ENCODE assay signal across 10 mouse cellular contexts in genomic region chr2:70663764-70664163, GRCm38 (mm10). TPM values are rescaled to one million over a fixed set of nuclear protein-coding genes. Genes with fewer than 3 reads are reported as not detected.
DNase-seq lines count a peak whose midpoint lies in the region; ATAC-seq and TF ChIP-seq lines count a peak whose summit lies in the region.
"Had no signal": no experiment of that assay in that cellular context is flagged by ENCODE, and none has a peak within 500 bp of the region (broad histone marks: within the 10 kb centered on the region; RNA-seq: fewer than 3 reads in every experiment).

No protein-coding gene starts in this region.

- no peaks in the 10 kb centered on the region for H3K27me3 ChIP-seq in heart, embryonic 10.5 days (ENCODE audit: insufficient read depth, poor library complexity, severe bottlenecking)
- no peaks in the 10 kb centered on the region for H3K27me3 ChIP-seq in Patski
- H3K27me3 ChIP-seq: midbrain, embryonic 12.5 days had no signal

- POLR2A ChIA-PET in Patski (lab: Charles Lee): no interaction called here

- no peak overlapping the region for H3K4me3 ChIP-seq in heart, embryonic 10.5 days
- H3K4me3 ChIP-seq: midbrain, embryonic 12.5 days had no signal

- in situ Hi-C loops in Patski (cut with MboI; ENCODE audit: low pct_unique_long_range_greater_than_20kb): loop anchor here (5.0 kb wide), 1 partner anchor 101 kb away; no protein-coding TSS in a partner anchor

- no peaks in the 10 kb centered on the region for H3K9me3 ChIP-seq in heart, embryonic 10.5 days
- H3K9me3 ChIP-seq: midbrain, embryonic 12.5 days had no signal

- no peak for ATAC-seq in Patski
- ATAC-seq: inflammation-experienced regulatory T-cells, adult 6 months had no signal

- no peak overlapping the region for H3K27ac ChIP-seq in heart, embryonic 10.5 days
- H3K27ac ChIP-seq: midbrain, embryonic 12.5 days had no signal

- H3K36me3 ChIP-seq in heart, embryonic 10.5 days: peaks cover 9% of the 10 kb centered on the region; the same call in 1 of the 2 replicates
- H3K36me3 ChIP-seq: midbrain, embryonic 12.5 days had no signal

- CTCF ChIA-PET in Patski (lab: Charles Lee): interaction anchor here (0.6 to 2.8 kb wide), 3 partner anchors 10 to 19 kb away, joined by 3 to 11 read pairs (median 3); no protein-coding TSS in a partner anchor

- DNase-seq in heart, embryonic 10.5 days (ENCODE audit: low spot score): peak; percentile 61
- no peak for DNase-seq in heart, adult 9 months (ENCODE audit: low spot score in 2 of 2)
- DNase-seq in lung, postnatal 10 days: peak; percentile 10
- DNase-seq in lung, postnatal 25 days (ENCODE audit: low spot score): no peak
- DNase-seq in Patski (ENCODE audit: low read depth, low spot score): no peak
- peak; percentile 32 for DNase-seq in retina, embryonic 14.5 days (ENCODE audit: low spot score)
- DNase-seq in right cerebral cortex, postnatal 14 days: no peak
- no peak for DNase-seq in cerebellum, adult 11-12 months

- H3K4me1 ChIP-seq in heart, embryonic 10.5 days: peaks cover 18% of the 10 kb centered on the region

- TF ChIP-seq CTCF in Patski (IDR thresholded peaks at IDR 0.05): peak; percentile 57

- 81% methylated on average over 5 of the region's 5 CpGs for WGBS in heart, embryonic 10.5 days

RNA-seq across cellular contexts. Expression of gene Gm26558, which starts 1.9 kb away (rescaled TPM):
- 3.8 and 4.6 TPM in 2 replicates for polyA plus RNA-seq in heart, embryonic 10.5 days (2016; fragmentation: Nextera tagmentation; extraction: Ambion mirVana)
- 2.0 TPM for polyA plus RNA-seq in Patski (2021)
- polyA plus RNA-seq: inflammation-experienced regulatory T-cells, adult 6 months had no signal

RNA-seq across cellular contexts. Expression of gene Gorasp2, which starts 2.4 kb away (rescaled TPM):
- polyA plus RNA-seq in heart, embryonic 10.5 days (2016; fragmentation: Nextera tagmentation; extraction: Ambion mirVana): 198 and 205 TPM in 2 replicates
- polyA plus RNA-seq in Patski (2021): 121 TPM

Comparison
In these comparisons a context has a peak if more than half of its experiments do, and no peak if none do; other contexts are left out.
1. DNase-seq: peak in heart, embryonic 10.5 days (single experiment), lung, postnatal 10 days (single experiment) and retina, embryonic 14.5 days (single experiment); none in heart, adult 9 months (0 of 2), lung, postnatal 25 days (single experiment), Patski (single experiment), right cerebral cortex, postnatal 14 days (single experiment) and cerebellum, adult 11-12 months (single experiment).